Mouse (Mus musculus): Measurements from ENCODE around the gene Crygn. TPM values are rescaled to one million over a fixed set of nuclear protein-coding genes. Genes with fewer than 3 reads are reported as not detected.

Crygn gene
- total and polyA plus RNA-seq, 3 experiments: 0.89 TPM; not detected in 2

DNA sequence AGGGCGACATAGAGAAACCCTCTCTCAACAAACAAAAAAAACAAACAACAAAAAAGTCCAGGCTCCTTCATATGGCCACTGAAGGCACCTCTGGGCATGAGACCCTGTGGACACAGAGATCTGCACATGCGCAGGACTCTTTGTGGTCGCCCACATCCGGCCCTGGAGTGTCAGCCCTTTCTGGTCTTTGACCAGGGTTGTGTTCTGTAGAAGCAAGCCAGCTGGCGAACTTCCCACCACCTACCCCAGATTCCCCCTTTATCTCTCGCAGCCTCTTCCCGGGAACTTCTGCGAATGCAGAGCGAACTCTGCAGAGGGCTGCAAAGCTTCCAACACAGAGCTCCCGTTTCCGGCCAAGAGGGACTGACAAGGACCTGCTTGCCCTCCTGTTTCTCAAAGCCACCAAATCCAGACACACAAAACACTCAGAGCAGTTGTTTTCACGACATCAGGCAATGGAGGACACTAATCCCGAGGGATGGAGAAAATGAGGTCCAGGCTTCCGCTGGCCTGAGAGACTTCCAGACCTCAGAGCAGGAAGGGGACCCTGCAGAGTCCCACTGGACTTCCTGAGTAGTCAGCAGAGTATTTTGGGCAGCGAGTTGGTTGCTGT is 18.6 kb downstream of the Crygn start:
- no peak overlapping the region for H3K9ac ChIP-seq (ENCODE audit: control insufficient read depth, low read depth, low read length, poor library complexity, severe bottlenecking)
- no peak for DNase-seq (ENCODE audit: low read depth, low spot score)
- H3K9me3 ChIP-seq (replicated peaks; ENCODE audit: insufficient read depth, low read length): no peaks in the 10 kb centered on the region
- peaks cover 16 to 28% of the 10 kb centered on the region in 2 experiments for H3K27me3 ChIP-seq (ENCODE audit: control insufficient read depth in 1 of 2, insufficient read depth in 2 of 2, low read length in 2 of 2)
- no peak overlapping the region for H3K4me3 ChIP-seq (ENCODE audit: control insufficient read depth in 1 of 2, insufficient read depth in 1 of 2, low read depth in 2 of 2, low read length in 2 of 2)
- no peaks in the 10 kb centered on the region for H3K79me2 ChIP-seq (ENCODE audit: control insufficient read depth, insufficient read depth, low read length, poor library complexity)
- H3K36me3 ChIP-seq (ENCODE audit: control insufficient read depth in 1 of 2, insufficient read depth in 2 of 2, low read length in 2 of 2): no peaks in the 10 kb centered on the region
- no peak overlapping the region for H3K27ac ChIP-seq (ENCODE audit: control insufficient read depth, low read depth, low read length)
- TF ChIP-seq MAX (IDR thresholded peaks at IDR 0.05; ENCODE audit: low read length) (no peak), RCOR1 (IDR thresholded peaks at IDR 0.05; ENCODE audit: low read depth, low read length) (no peak), ELF1 (IDR thresholded peaks at IDR 0.05; ENCODE audit: low read depth, low read length) (no peak), GATA1 (IDR thresholded peaks at IDR 0.05; ENCODE audit: low read depth, low read length) (no peak), TAL1 (IDR thresholded peaks at IDR 0.05; ENCODE audit: low read length) (no peak), RAD21 (IDR thresholded peaks at IDR 0.05; ENCODE audit: low read depth, low read length) (no peak), CHD2 (IDR thresholded peaks at IDR 0.05; ENCODE audit: low read length) (no peak), USF2 (IDR thresholded peaks at IDR 0.05; ENCODE audit: borderline replicate concordance in 1 of 2, insufficient read depth in 1 of 2, low read depth in 1 of 2, low read length in 2 of 2) (no peak), USF1 (IDR thresholded peaks at IDR 0.05; ENCODE audit: low read depth, low read length) (no peak), BHLHE40 (IDR thresholded peaks at IDR 0.05; ENCODE audit: borderline replicate concordance, low read depth, low read length) (no peak), JUND (IDR thresholded peaks at IDR 0.05; ENCODE audit: low read depth, low read length) (no peak), UBTF (IDR thresholded peaks at IDR 0.05; ENCODE audit: borderline replicate concordance, insufficient read depth, low read depth, low read length) (no peak), ETS1 (IDR thresholded peaks at IDR 0.05; ENCODE audit: low read depth, low read length) (no peak), TCF12 (IDR thresholded peaks at IDR 0.05; ENCODE audit: low read depth, low read length) (no peak), POLR2AphosphoS2 (IDR thresholded peaks at IDR 0.05; ENCODE audit: low read length) (no peak), EP300 (IDR thresholded peaks at IDR 0.05; ENCODE audit: low read depth in 1 of 2, low read length in 2 of 2) (no peak)
- H3K4me1 ChIP-seq (ENCODE audit: control insufficient read depth in 1 of 2, insufficient read depth in 2 of 2, low read length in 2 of 2): no peaks in the 10 kb centered on the region

GRCm38 (mm10) chr5:24738517-24738916 is 19.3 kb downstream of the Crygn start:
- H3K9ac ChIP-seq (ENCODE audit: control insufficient read depth, low read depth, low read length, poor library complexity, severe bottlenecking): no peak overlapping the region
- no peak for DNase-seq (ENCODE audit: low read depth, low spot score)
- no peaks in the 10 kb centered on the region for H3K36me3 ChIP-seq (ENCODE audit: control insufficient read depth in 1 of 2, insufficient read depth in 2 of 2, low read length in 2 of 2)
- H3K79me2 ChIP-seq (ENCODE audit: control insufficient read depth, insufficient read depth, low read length, poor library complexity): no peaks in the 10 kb centered on the region
- H3K27ac ChIP-seq (ENCODE audit: control insufficient read depth, low read depth, low read length): no peak overlapping the region
- no peaks in the 10 kb centered on the region for H3K4me1 ChIP-seq (ENCODE audit: control insufficient read depth in 1 of 2, insufficient read depth in 2 of 2, low read length in 2 of 2)
- H3K27me3 ChIP-seq (ENCODE audit: control insufficient read depth in 1 of 2, insufficient read depth in 2 of 2, low read length in 2 of 2): peaks cover 16 to 26% of the 10 kb centered on the region in 2 experiments
- H3K9me3 ChIP-seq (replicated peaks; ENCODE audit: insufficient read depth, low read length): no peaks in the 10 kb centered on the region
- TF ChIP-seq USF2 (IDR thresholded peaks at IDR 0.05; ENCODE audit: borderline replicate concordance in 1 of 2, insufficient read depth in 1 of 2, low read depth in 1 of 2, low read length in 2 of 2) (no peak), TCF12 (IDR thresholded peaks at IDR 0.05; ENCODE audit: low read depth, low read length) (no peak), POLR2AphosphoS2 (IDR thresholded peaks at IDR 0.05; ENCODE audit: low read length) (no peak), EP300 (IDR thresholded peaks at IDR 0.05; ENCODE audit: low read depth in 1 of 2, low read length in 2 of 2) (no peak), ETS1 (IDR thresholded peaks at IDR 0.05; ENCODE audit: low read depth, low read length) (no peak), TBP (IDR thresholded peaks at IDR 0.05; ENCODE audit: low read depth, low read length) (no peak), MAX (IDR thresholded peaks at IDR 0.05; ENCODE audit: low read length) (no peak), BHLHE40 (IDR thresholded peaks at IDR 0.05; ENCODE audit: borderline replicate concordance, low read depth, low read length) (no peak), CHD1 (IDR thresholded peaks at IDR 0.05; ENCODE audit: low read depth, low read length) (no peak), SMC3 (IDR thresholded peaks at IDR 0.05; ENCODE audit: low read depth, low read length) (no peak), UBTF (IDR thresholded peaks at IDR 0.05; ENCODE audit: borderline replicate concordance, insufficient read depth, low read depth, low read length) (no peak)
- H3K4me3 ChIP-seq (ENCODE audit: control insufficient read depth in 1 of 2, insufficient read depth in 1 of 2, low read depth in 2 of 2, low read length in 2 of 2): no peak overlapping the region
